Mouse (Mus musculus) spleen, postnatal 14 days (tissue): ENCODE results near the gene Plscr5.

Experiments used
- DNase-seq, 2 experiments: peaks; one replicate each; pipeline ENCODE4 v3.0.0; 2021 to 2022; ENCODE audit warnings: low spot score in 2 of 2

Gene Plscr5

GRCm38 (mm10) chr9:92226795-92227194, 34.1 kb downstream of the Plscr5 start:
- no peak for DNase-seq

DNA sequence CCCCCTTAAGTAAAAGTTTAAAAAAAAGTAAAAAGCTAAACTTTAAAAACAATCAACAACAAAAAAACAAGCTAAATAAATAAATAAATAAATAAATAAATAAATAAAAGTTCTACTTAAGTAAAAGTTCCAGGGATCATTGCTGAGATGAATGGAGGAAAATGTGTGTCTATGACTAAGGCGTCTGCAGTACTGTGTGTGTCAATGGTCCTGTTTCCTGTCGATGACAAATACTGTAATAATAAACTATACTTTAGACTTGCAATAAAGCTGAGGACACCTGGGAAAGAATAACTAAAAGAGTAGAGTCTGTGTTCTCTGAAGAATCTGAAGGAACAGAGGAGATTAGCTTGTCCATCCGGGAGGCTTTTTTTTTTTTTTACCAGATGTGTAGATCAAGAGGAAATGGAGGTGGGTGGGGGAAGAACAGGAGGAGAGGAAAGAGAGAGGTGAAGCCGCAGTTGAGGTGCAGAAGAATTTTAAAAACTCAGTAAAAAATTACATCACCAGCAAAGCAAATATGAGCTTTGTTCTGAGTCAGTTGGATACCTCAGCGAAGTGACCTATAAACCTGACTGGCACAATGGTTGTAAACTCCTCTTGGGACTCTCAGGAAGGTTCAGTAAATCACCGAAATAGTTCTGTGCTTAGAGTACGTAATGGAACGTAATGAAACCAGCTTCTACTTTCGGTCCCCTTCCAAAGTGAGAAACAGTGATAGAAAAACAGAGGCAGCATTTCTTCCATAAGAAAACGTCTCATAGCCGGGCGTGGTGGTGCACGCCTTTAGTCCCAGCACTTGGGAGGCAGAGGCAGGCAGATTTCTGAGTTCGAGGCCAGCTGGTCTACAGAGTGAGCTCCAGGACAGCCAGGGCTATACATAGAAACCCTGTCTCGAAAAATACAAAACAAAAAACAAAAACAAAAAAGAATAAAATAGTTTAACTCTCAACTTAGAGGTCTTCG, 36.4 kb downstream of the Plscr5 start:
- DNase-seq: no peak

- no peak for DNase-seq
Observed at GRCm38 (mm10) chr9:92229833-92230205, 37.1 kb downstream of the Plscr5 start.

GRCm38 (mm10) chr9:92234901-92235458, 42.2 kb downstream of the Plscr5 start:
- no peak for DNase-seq

GRCm38 (mm10) chr9:92248773-92249446, 56.2 kb downstream of the Plscr5 start:
- DNase-seq: no peak

- DNase-seq: no peak
Observed at GRCm38 (mm10) chr9:92249447-92249852, 56.7 kb downstream of the Plscr5 start, which contains the start of gene Plscr1. Gene Plscr1 (plus strand): TSS chr9:92249750.

GRCm38 (mm10) chr9:92249987-92250772, 57.4 kb downstream of the Plscr5 start:
- DNase-seq: peak; percentile 30 to 40

- no peak for DNase-seq
Observed at GRCm38 (mm10) chr9:92252718-92253117, 60.0 kb downstream of the Plscr5 start.

DNA sequence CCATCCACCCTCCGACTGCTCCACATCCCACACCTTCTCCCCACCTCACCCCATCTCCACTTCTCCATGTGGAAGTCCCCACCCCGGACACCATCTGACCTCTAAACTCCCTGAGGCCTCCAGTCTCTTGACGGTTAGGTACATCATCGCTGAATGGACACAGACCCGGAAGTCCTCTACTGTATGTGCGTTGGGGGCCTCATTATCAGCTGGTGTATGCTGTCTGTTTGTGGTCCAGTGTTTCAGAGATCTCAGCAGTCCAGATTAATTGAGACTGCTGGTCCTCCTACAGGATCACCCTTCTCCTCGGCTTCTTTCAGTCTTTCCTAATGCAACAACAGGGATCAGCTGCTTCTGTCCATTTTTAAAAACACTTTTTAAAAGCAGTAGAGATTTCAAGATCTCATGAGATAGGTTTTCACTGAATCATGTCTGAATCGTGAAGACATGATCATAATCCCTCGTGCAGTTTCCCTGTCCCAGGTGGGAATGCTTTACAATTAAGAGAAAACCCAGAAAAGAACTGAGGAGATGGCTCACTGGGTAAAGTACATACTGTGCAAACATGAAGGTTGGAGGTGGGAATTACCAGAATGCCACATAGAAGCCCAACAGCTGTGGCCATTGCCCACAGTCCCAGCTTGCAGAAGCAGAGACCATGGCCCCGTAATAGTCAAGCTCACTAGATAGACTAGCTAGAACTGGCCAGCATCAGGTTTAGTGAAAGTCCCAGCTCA, 61.0 kb downstream of the Plscr5 start:
- DNase-seq: no peak
